Mouse (Mus musculus) skeletal muscle tissue, adult 2 months (tissue): Measurements from ENCODE around the gene Serpina10.
"Not testable (repeated sequence)": the region's sequence is repeated elsewhere in the genome, so short reads cannot be mapped to it uniquely, and the experiment has no call there.

ENCODE experiments used
- DNase-seq: peaks from one replicate; pipeline ENCODE4 v3.0.0-alpha.2; 2012; ENCODE audit warnings: low read depth, low spot score

Gene Serpina10

GRCm38 (mm10) chr12:103615141-103615540 is 16.1 kb downstream of the Serpina10 start:
- no peak for DNase-seq

DNA sequence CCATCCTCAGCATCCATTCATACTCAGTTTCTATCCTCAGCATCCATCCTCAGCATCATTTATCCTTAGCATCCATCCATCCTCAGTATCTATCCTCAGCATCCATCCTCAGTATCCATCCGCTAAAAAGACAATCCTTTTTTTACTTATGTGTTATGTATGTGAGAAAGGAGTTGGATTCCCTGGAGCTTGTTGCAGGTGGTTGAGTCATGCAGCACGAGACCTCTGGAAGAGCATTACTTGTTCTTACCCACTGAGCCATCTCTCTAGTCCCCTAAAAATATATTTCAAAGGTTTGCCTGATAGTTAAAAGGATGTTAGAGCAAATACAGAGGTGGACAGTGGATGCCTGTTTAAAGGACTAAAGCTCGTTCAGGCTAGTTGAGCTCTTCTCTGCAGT is 29.4 kb downstream of the Serpina10 start:
- DNase-seq: no peak

- no peak for DNase-seq
Measured at GRCm38 (mm10) chr12:103600364-103600763, 30.9 kb downstream of the Serpina10 start.

DNA sequence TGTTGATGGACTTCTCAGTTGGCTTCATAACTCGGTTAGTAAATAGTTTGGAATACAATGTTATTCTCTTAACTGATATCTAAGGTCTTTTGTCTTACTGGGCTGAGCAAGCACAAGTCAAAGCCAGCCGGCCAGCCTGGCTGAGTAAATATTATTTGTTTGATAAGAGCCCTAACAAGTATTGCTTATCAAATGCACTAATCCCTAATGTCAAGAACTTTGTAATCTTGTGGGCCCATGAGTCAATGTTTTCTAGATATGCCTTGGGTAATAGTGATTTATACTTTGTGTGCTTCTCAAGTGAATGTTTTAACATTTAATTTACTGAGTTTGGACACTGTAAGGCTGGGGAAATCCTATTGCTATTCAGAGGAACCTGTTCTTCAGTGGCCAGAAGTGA is 32.8 kb downstream of the Serpina10 start:
- no peak for DNase-seq

DNA sequence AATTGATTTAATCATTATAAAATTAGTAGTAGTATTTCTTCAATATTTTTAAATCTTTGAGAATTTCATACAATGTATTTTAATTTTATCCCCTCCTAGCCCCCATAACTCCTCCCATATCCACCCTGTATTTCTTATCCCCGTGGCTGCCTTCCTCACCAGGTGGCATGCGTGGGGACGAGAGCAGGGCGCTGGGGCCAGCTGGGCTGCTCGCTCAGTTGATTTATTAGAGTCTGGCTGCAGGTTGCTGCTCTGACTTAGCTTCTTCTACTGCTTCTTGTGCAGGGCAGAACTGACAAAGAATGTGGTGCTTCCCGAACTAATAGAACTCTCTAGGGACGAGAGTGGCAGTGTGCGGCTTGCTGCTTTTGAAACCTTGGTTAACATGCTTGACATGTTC is 47.5 kb downstream of the Serpina10 start:
- DNase-seq: no peak

- not testable (repeated sequence) for DNase-seq
Measured at GRCm38 (mm10) chr12:103578148-103578547, 53.1 kb downstream of the Serpina10 start.

GRCm38 (mm10) chr12:103569690-103570089 is 61.6 kb downstream of the Serpina10 start:
- DNase-seq: no peak

DNA sequence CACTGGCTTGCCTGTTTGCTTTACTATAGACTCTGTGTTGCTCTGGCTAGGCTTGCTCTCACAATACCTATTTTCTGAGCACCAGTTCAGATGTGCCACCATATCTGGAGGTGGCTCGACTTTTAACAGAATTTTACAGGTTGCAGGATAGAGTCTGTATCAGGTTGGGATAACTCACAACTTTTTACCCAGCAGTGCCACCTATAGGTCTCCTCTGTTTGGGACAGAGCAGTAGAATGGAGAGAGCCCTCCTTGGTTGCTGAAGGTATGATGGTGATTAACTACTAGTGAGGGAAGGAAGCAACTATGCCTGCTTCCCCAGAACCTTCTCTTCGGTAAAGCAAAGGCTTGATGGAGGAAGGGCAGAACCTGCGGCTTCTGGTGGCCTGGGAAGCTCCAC is 64.1 kb downstream of the Serpina10 start:
- DNase-seq: no peak

DNA sequence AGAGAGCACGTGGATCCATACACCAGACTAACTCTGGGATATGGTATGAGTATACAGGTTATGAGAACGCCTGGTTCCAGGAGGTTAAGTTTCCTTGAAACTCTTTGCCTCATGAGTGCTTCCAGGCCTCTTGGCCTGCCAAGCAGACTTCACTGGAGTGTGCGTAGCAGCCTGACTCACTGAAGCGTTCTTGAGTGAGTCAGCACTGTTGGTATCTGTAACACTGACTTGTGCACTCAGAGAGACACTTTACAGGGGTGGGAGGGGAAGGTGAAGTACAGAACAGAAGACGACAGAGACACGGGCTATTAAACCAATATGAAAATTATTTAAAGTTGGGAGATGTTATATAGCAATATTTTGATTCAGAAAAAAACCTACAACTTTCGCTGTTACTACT is 66.1 kb downstream of the Serpina10 start:
- peak; percentile 27 for DNase-seq
